Mouse (Mus musculus): ENCODE results near the gene Thap4.

DNA sequence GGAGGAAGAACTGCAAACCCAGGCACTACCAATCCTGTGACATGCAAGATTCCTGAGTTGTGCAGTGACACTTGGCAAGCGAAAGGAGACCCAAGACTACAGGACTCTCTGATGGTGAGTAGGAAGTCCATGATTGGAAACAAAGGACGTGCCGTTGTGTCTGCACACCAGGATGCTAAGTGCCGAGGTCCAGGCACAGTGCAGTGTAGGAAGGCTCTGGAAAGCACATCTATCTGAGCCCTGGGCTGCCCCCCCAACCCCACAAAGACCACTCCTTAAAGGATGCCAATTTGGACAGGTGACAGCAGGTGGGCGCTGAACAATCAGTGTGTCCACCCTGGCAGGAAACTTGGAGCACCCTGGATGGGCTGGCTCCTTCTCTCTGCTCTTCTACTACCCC, 23.6 kb downstream of the Thap4 start:
- TF ChIP-seq EP300 (IDR thresholded peaks at IDR 0.05; ENCODE audit: low read depth), result no peak
- TF ChIP-seq CTCF (IDR thresholded peaks at IDR 0.05; ENCODE audit: low read depth), result no peak
